Mouse (Mus musculus): ENCODE measurements around the gene Tjap1.
A peak's percentile ranks its signal among the peaks of the same experiment; 100 is the strongest.

The Tjap1 gene

DNA sequence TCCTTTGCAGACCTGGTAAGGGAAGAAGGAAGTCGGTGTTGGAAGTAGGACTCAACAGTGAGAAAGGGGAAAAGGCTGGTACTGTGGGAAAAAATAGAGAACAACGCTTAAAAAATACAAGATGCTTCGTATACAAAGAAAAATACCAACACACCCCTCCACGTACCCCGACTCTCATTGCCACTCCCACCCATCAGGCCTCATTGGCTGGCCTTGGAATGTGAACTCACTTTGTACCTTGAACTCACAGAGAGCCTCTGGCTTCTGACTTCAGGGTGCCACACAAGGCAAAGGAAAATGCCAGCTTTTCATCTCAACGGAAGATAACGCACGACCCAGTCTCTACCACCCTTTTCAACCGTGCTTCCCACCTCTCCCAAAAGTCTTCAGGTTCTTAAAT is 314 bp upstream of the Tjap1 start:
- ATAC-seq (ENCODE audit: low TSS enrichment), result no peak

DNA sequence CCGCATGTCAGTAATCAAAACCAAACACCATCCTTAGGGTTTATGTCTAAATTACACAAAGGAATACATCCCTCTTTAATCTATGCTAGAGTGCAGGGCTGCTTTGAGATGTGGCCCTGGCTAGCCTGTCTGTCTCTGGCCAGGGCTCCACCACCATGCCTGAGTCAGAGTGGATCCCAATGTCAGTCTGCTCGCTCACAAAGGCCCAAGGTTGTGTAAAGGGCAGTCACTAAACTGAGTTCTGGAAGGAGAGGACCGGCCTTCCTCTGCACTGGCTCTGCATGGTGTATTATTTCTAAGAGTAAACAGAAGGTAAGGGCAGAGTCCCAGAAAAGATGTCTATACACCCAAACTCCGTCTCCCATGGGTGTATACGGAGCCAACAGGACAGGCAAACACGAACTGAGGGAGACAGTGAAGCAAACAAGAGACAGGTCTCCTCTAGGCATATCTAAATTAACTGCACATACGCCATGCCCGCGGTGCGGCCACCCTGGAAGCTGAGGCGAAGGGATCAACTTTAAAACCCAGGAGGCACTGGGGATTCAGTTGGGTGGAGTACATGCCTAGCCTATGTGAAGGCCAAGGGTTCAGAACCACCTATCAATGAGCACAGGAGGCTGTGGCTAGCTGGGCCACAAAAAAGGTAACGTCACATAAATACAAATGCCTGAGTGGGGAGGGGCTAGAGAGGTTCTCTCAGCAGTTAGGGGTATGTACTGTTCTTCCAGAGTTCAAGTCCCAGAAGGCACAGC is 4.6 kb downstream of the Tjap1 start:
- ATAC-seq (ENCODE audit: low TSS enrichment), result no peak

DNA sequence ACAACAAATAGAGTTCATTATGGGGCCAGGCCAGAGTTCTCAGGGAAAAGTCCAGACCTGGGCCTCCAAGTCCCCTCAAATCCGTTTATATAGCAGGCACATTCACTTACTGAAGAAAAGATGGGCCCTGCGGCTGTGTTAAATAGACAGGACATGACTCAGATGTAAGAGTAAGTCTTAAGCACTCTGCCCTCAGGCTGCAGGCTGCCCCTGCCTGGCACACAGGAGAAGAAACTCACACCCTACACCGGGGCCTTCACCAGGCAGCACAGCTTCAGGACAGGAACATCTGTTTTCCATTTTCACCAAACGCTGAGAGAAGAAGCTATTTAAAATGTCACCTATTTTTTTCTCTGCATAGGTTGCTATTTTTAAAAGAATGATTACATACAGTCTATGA is 5.2 kb downstream of the Tjap1 start:
- no peak for ATAC-seq (ENCODE audit: low TSS enrichment)

DNA sequence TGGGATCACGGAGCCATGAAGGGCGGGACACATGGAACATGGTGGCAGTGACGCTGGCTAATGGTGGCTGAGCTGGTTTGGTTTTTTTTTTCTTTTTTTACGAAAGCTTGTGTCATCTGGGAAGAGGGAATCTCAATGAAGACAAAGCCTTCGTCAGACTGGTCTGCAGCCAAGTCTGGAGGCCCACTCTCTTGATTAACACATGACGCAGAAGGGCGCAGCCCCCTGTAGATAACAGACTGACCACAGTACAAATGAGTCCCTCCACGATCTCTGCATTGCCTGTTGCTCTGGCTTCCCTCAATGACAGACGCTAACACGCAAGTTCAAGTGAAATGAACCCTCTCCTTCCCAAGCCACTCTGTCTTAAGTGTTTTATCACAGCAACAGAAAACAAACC is 7.3 kb downstream of the Tjap1 start:
- ATAC-seq (ENCODE audit: low TSS enrichment), result no peak

DNA sequence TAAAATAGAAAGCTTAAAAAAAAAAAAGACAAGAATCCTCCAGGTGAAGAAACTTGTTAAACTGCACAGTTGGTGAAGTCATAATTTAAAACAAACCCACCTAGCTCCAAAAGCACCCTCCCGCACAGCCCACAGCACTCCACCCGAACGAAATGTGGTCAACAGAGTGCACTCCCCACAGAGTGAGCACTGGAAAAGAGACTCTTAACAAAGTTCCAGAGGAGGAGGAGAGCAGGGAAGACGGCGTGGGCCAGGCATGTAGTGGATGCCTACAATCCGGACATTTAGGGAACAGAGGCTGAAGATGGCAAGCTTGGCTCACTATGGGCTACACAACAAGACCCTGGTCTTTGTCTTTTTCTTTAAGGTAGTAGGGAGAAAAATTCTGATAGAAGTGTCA is 7.8 kb downstream of the Tjap1 start:
- ATAC-seq (ENCODE audit: low TSS enrichment), result no peak

DNA sequence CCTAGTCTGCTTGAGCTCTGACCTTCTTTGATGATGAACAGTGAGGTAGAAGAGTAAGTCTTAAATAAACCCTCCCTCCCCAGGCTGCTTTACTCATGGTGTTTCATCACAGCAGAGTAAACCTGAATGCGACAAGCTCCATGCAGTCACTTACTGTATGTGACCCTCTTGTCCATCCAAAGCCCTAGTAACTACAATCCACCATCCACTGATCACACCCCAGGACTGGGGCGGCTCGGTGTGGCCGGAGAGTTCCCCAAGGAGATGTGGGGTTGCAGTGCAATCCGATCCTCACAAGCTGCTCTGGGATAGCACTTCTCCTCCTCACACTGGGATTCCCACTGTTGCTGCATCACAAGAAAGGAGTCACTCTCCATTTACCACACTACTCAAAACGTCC is 8.4 kb downstream of the Tjap1 start:
- ATAC-seq (ENCODE audit: low TSS enrichment), result no peak

DNA sequence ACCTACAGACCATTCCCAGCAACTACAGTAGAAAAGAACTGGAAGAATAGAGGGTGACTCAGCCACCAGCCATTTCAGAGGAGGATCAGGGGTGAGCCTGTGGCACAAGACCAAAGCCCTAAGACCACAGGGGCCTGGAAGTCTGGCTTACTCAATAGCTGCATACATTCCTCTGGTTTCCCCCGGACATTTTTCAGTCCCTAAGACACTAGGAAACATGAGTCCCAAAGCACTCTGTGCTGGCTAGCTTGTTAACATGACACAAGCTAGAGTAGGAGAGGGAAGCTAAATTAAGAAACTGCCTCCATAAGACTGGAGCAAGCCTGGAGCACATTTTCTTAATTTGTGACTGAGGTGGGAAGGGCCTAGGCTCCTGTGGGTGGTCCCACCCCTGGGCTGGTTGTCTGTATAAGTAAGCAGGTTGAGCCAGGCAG is 9.0 kb downstream of the Tjap1 start:
- ATAC-seq (ENCODE audit: low TSS enrichment), result peak; percentile 89

DNA sequence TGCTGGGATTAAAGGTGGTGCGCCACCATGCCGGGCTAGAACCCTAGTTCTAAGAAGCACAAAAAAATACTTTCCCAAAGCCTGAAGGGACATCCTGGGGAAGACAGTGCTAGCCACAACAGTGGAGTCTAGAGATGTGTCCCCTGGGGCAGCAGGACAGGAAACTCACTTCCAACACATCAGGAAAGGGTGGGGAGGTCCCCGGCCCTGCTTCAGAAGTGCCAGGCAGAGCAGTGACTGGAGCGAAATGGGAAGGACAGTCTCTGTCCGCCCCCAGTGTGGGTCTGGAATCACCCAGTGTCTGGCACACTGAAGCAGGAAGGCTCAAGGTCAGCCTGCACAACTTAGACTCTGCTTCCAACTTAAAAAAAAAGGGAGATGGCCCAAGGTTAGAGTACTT is 10.2 kb downstream of the Tjap1 start:
- ATAC-seq (ENCODE audit: low TSS enrichment), result no peak

DNA sequence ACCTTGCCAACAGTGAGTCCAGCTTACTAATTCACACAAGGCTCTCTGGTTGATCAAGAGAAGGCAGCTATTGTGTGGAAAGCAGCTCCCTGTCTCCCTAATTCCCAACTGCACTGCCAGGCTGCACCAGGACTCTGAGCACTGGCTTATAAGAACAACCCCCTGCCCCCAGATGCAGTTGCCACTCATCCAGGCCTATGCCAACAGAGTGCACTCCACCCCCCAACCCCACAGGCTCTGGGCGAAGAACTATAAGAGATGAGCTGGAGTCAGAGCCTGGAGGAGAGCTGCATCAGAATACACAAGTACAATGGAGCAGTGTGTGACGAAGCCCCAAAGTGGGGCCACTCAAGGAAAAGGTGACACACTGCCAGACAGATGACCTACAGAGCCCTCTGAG is 10.8 kb downstream of the Tjap1 start:
- 0 out of 2 replicates have a peak, but pooled peaks have one; percentile 11 for ATAC-seq (ENCODE audit: low TSS enrichment)

DNA sequence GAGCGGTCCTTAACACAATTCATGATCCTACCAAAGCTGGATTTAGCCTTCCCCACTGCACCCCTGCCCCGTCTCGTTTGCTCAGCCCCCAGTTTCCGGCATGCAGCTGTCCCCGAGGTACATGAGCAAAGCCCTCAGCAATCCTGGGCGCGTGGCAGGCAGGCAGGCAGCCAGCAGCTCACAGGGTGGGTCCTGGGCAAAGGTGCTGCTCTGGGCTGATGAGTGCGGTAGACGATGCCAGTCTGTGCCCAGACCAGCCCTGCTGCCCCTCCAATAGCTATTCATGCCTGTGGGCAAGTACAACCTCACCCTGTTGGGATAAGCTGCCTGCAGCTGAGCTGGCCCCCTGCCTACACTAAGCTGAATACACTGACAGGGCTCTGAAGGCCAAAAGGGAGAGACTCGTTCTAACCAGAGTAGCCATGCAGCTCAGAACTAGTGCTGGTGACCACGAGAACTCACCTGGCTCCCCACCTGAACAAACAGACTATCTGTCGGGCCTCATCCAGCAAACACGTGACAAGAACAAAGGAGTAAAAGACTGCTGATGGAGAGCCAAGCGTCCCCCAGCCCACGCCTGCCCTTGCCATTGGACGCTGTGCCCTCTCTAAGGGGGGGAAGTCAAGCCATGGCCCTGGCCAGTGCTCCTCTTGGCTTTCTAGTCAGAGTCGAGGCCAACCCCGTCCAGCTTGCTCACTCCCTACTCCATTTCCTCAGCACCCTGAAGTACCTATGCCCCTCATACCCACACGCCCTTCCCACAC is 12.9 kb downstream of the Tjap1 start:
- ATAC-seq (ENCODE audit: low TSS enrichment), result no peak

DNA sequence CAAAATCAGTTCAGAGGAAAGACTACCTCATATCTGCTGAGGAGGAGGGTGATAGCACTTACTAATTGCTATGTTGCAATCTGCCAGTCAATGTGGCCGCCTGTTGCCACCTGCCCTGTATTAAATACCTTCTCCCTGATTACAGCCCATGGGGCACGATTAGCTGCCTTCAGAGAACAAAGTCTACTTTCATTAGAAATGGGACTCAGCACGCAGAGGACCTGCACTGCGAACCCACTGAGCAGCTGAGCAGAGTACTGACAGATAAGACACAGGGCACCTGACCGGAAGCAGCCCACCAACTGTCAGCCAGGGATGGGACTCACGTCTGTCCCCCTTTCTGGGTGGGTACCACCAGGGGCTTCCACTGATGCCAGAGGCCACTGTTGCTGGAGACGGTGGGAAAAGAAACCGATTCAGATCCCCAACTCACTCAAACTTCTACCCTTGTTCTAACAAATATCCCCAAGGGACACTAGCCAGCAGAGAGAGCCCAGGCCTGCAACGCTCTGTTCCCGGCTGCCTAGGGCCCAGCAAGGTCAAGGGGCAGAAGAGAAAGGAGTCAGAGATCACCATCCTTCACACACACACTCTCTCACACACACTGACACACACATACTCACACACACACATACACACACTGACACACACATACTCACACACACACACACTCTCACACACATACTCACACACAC is 14.7 kb downstream of the Tjap1 start:
- ATAC-seq (ENCODE audit: low TSS enrichment), result no peak

DNA sequence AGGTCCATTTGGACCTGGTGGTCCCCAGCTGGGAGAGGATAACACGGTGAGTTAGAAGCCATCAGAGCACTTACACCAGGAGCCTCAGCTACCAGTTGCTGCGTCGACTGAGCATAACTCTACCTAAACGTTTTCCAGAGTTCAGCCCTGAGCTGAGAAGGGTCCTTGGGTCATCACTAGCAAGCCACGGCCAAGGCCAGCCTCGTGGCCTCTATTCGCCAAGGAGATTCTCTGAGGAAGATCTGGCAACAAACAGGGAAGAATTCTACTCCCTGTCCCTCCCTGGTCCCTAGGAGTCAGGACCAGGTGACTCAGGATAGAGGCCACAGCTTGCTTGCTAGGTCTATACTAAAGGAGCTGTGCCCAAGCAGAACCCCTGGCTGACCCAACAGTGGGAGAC is 15.3 kb downstream of the Tjap1 start:
- ATAC-seq (ENCODE audit: low TSS enrichment), result no peak

DNA sequence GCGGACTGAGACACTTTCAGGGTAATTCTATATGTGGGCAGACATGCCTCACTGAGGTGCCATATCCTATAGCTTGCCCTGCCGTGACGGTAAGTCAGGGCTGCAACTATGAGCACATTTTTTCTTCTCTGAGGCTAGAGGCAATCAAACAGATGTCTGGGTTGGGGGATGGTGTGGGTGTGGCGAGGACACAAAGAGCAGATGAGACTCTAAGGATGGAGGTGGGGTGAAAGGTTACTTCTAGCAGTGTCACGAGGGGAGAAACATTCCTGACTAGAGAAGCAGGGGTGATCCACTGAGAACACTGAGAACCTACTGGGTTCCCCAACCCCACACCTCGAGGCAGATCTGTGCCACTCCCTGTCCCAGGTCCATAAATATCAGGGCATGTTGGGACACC is 15.8 kb downstream of the Tjap1 start:
- ATAC-seq (ENCODE audit: low TSS enrichment), result no peak

DNA sequence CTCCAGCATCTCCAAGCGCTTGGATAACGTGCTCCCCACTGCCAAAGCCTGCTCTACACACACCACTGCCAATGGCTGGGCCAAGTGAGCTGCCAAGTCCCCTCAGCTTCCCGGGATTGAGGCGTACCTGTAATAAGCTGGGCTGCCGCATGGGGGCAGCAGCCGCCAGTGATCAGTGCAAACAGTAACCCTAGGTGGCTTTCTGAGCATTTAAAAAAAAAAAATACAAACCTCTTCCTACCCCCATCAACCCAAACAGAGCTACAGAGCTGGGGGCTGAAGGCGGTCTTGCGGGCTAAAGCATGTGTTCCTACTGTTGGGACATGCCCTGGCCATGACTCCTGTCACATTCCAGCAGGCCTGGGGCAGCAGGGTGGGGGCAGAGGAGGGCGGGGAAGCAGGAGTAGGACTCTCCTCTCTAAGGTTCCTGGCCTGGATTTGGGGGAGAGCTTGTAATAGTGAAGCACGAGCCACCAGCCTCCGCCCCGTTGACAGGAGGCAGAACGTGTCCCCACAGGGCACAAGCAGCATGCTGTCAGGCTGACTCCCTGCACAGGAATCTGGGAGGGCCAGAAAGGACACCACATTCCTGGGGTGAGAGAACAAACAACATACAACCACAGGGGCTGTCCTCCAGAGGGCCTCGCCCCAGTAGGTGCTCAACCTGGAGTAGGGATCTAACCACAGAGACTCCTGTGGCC is 16.8 kb downstream of the Tjap1 start:
- peak; percentile 42; the same call in 1 of the 2 replicates for ATAC-seq (ENCODE audit: low TSS enrichment)

DNA sequence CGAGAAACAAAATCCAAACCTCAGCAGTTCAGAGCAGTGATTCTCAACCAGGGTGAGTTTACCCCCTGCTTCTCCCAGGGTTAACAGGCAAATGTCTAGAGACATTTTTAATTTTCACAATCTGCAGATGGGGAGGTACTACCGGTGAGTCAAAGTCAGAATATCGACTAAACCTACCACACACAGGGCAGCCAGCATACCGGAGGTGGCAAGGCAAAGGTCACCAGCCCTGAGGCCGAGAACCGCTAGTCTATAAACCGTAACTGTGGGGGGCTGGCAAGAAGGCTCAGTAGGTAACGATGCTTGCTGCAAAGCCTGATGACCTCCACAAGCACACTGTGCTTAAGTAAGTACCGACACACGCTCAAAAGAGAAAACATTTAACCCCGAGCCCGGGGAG is 17.3 kb downstream of the Tjap1 start:
- ATAC-seq (ENCODE audit: low TSS enrichment), result no peak

DNA sequence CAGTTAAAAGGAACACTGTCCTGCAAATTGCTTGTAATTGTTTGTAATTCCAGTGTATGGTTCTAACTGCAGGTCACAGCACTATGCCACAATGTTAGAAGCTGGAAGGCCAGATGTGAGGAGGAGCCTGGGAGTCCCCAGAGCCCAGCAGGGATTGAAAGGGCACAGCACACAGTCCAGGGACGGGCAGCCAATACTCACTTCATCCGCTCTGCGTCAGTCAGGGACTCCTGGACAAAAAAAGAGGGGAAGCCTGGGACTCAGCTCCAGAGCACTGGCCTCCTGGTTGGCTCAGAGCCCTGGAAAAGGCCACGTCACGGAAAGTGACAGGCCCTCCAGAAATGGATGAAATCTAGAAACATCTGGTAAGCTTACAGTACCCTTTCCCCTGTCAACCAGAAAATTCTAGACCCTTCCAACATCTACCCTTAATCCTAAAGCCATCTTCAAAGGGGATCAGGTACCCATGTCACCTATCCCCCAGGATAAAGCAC is 20.6 kb downstream of the Tjap1 start:
- no peak for ATAC-seq (ENCODE audit: low TSS enrichment)

DNA sequence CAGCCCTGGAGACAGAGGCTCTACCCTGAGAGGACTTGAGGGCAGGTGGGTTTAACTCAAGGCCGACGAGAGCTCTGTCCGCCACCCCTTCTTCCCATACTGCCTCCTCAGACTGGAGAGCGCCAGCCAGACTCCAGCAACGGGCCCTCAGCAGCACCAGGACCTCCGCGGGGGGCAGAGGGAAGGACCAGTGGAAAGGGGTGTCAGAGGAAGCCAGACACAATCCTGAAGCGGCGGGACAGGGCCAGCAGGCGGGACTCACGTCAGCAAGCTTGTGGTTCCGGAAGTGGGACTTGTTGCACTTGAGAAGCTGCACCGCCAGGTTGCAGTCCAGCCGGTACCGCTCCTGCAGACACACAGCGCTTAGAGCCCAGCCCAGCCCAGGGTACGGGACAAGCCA is 23.2 kb downstream of the Tjap1 start:
- no peak for ATAC-seq (ENCODE audit: low TSS enrichment)

DNA sequence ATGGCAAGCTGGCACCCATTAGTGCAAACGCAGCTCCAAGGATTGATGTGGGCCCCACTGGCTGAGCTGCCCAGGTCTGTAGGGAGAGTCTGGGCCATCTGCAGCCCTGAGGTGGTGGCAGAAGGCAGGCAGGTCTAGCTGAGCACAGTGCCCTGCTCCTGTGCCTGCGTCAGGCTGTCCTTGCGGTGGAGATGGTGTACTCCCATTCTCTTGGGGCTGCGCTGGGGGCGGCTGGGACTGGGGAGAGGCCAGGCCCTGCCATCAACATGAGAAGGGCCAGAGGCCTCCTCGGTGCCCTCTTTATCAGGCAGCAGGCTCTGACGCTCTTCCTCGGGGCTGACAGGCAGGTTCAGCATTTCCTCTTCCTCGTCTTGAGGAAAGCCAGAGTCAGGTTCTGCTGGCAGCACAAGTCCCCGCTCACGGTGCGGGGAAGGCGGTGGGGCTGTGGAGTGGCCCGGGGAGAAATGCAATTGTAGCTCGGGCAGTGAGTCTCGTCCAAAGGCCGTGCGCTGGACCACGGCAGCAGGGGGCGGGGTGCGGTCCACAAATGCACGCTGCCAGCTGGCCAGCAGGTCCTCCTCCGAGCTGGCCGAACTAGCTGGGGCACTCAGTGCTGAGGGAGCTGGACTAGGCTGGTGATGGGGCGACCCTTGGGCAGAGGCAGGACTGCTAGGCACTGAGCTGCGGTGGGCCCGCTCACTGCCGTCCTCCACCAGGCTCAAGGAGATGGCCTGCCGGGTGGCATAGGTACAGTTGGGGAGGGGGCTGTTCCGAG is 24.4 kb downstream of the Tjap1 start:
- no peak for ATAC-seq (ENCODE audit: low TSS enrichment)

DNA sequence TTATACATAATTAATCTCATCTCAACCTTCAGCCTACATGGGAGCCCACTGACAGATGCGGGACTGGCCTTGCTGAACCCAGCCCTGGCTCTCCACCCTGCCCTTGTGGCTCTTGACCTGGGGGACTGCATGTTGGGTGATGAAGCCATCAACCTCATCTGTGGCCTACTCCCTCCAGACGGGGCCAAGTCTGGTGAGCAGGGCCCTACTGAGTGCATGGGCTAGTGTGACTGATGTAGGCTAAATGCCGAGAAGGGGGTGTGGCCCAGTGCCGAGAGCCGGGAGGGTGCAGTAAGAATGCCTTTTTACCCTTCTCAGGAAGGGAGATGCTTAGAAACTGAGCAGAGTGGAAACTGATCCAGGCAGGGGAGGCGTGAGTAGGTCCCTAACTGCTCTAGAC is 27.7 kb downstream of the Tjap1 start:
- no peak for ATAC-seq (ENCODE audit: low TSS enrichment)

DNA sequence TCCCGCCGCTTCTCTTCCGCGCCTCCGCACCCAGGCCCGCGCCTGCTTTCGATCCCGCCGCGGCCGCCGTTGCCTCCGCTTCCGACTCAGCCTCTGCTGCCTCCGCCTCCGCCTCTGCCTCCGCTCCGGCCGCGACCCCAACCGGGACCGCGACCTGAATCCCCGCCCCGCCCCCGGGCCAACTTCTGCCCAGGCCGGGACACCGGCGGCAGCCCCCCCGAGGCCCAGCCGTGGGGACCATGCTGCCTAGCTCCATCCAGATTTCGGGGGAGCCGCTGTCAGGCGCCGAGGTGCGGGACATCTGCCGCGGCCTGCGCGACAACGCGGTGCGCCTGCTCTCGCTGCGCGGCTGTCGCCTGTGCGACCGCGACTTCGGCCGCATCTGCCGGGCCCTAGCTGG is 28.7 kb downstream of the Tjap1 start:
- no peak for ATAC-seq (ENCODE audit: low TSS enrichment)

DNA sequence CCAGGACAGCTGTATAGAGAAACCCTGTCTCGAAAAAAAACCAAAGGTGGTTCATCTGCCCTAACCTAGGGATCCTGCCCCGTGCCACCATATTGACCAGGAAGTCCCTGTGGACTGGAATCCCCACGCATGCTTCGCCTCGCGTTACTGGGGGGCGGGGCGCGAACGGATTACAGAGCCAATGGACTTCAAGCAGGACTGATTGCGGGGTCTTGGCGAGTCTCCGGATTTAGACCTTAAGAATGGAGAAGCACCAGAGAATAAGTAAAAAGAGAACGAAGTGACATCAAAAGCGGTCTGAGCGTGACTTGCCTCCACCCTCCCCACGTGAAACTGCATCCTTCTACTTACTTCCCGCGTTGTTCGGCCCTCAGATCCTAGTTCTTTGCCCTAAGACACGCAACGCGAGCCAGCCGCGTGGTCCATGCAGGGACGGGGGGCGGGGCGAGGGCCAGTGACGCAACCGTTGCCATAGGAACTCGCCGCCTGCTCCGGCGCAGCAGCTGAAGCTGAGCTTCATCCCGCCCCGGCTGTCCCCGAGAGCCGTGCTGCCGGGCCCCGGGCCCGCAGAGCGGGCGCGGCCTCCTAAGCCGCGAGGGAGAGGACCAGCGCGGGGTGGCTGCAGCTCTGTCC is 29.3 kb downstream of the Tjap1 start, which contains the start of gene Lrrc73:
Gene Lrrc73 (plus strand): TSS at position 80 of the 633 bp plus-strand sequence.
- ATAC-seq (ENCODE audit: low TSS enrichment), result peak; percentile 82

Measured in frontal cortex, adult (tissue).